Mouse (Mus musculus) midbrain, embryonic 11.5 days (tissue): ENCODE results near the gene Foxp3. TPM values are rescaled to one million over a fixed set of nuclear protein-coding genes. Genes with fewer than 3 reads are reported as not detected.

Source experiments
- ATAC-seq: fragments of 200-750 bp; cut with Nextera tagmentation; 2 replicates; pipeline ENCODE4 v1.8.0; 2017; ENCODE audit warnings: moderate TSS enrichment, moderate library complexity; ENCODE audit not compliant: low FRiP score
- DNase-seq: peaks from one replicate; pipeline ENCODE4 v3.0.0; 2015; ENCODE audit warnings: low spot score; ENCODE audit errors: missing footprints
- H3K27ac ChIP-seq: fragments of 300-500 bp; sonication (generic); 2 replicates; pipeline ENCODE4 v1.5.1; 2014; ENCODE audit warnings: low read depth, low read length
- H3K27me3 ChIP-seq: fragments of 300-500 bp; sonication (generic); 2 replicates; pipeline ENCODE4 v1.6.1; 2014; ENCODE audit warnings: mild to moderate bottlenecking, low read length, moderate library complexity, mixed read lengths; ENCODE audit not compliant: control insufficient read depth, insufficient read depth
- H3K36me3 ChIP-seq: fragments of 300-500 bp; sonication (generic); 2 replicates; pipeline ENCODE4 v1.6.1; 2014; ENCODE audit warnings: mild to moderate bottlenecking, low read length, moderate library complexity, mixed read lengths; ENCODE audit not compliant: control insufficient read depth, insufficient read depth
- H3K4me1 ChIP-seq: fragments of 300-500 bp; sonication (generic); 2 replicates; pipeline ENCODE4 v1.6.1; 2014; ENCODE audit warnings: low read length; ENCODE audit not compliant: control insufficient read depth, insufficient read depth
- H3K4me2 ChIP-seq: fragments of 300-500 bp; sonication (generic); 2 replicates; pipeline ENCODE4 v1.6.1; 2014; ENCODE audit warnings: mild to moderate bottlenecking, moderate library complexity
- H3K4me3 ChIP-seq: fragments of 300-500 bp; sonication (generic); 2 replicates; pipeline ENCODE4 v1.5.1; 2014; ENCODE audit warnings: low read depth, low read length
- H3K9ac ChIP-seq: fragments of 300-500 bp; sonication (generic); 2 replicates; pipeline ENCODE4 v1.6.1; 2014; ENCODE audit warnings: low read length
- H3K9me3 ChIP-seq: fragments of 300-500 bp; sonication (generic); 2 replicates; pipeline ENCODE4 v1.6.1; 2016; ENCODE audit warnings: low read length; ENCODE audit not compliant: control insufficient read depth
- WGBS: fragments of 180-500 bp; shearing (Covaris S2); extraction: QIAGEN DNeasy Blood & Tissue Kit; methylation state at CpG from one replicate; pipeline ENCODE4 v1.1.7; 2014; 5-methylcytosine and 5-hydroxymethylcytosine counted together
- polyA plus RNA-seq: library from polyadenylated mRNA; unstranded; fragments of >200 nt; fragmentation: Nextera tagmentation; extraction: Ambion mirVana; gene quantifications from 2 replicates; pipeline ENCODE4 v1.2.1, GENCODE M21; 2014

The Foxp3 gene
- polyA plus RNA-seq, 1 experiment from 2014 or later = 0.04 TPM

DNA sequence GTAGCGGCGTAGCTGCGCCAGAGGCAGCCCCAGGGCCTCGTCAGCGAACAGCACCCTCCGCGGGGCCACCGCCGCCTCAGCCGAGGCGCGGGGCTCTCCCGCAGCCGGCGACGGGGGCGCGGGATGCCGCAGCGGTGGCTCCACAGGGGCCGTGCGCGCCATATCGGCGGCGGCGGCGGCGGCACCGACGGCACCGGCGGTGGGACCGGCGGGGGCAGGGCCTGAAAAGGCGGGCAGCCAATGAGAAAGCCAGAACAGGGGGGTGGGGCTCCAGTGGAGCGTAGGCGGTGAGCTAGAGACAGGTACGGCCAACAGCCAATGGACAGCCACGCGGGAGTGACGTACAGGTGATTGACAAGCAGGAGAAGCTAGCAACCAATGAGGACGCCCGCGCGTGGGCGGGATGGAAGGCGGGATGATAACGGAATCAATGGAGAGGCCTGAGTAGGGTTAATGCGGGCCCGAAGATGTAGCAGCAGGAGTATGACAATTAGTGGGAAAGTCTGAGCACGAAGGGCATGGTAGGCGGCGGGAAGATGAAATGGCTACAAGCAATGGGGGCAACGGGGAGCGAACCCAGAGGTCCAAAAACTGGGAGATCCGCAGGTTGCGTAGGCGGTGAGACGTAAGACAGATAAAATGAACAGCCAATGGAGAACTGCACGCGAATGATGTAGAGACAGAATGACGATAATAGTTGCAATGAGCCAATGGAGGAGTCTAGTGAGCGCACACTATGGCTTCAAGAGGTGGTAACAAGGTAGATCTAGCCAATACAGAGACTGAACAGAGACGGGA lies 842 bp downstream of the Foxp3 start, which contains the start of gene Ppp1r3f:
Gene Ppp1r3f, minus strand, starts transcription at position 197 of the 798 bp plus-strand sequence.
- H3K4me3 ChIP-seq = peak within 1 kb of the TSS; percentile 50
- DNase-seq = peak; percentile 94
- H3K27ac ChIP-seq = peak within 1 kb of the TSS; percentile 60; the same call in 1 of the 2 replicates
- peaks cover 10% of the 10 kb centered on the region for H3K4me1 ChIP-seq
- no peaks in the 10 kb centered on the region for H3K9me3 ChIP-seq
- peak within 1 kb of the TSS; percentile 79 for H3K9ac ChIP-seq
- no peaks in the 10 kb centered on the region for H3K27me3 ChIP-seq
- ATAC-seq = peak; percentile 99
- 15% methylated on average over 63 of the region's 65 CpGs for WGBS
- H3K4me2 ChIP-seq = peak within 1 kb of the TSS; percentile 62
- H3K36me3 ChIP-seq = no peaks in the 10 kb centered on the region

DNA sequence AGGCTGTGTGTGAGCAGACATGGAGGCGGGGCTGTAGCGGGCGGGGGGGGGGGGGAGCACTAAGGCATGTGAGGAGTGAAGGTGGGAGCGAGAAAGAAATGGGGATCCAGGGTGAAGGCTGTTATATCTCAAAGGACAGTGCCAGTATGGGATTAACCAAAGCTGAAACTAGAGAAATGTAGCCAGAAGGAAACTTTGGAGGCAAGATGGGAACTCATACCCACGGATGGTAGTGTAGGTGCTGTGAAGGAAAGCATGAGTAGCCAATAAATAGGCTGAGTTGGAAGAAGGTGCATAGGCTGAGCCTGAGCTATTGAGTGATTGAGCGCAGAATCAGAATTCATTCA lies 1.4 kb downstream of the Foxp3 start:
- H3K4me3 ChIP-seq = peak overlapping the region; percentile 50
- no peak overlapping the region for H3K27ac ChIP-seq
- H3K4me1 ChIP-seq = peaks cover 10% of the 10 kb centered on the region
- no peak for DNase-seq
- no peaks in the 10 kb centered on the region for H3K36me3 ChIP-seq
- peak overlapping the region; percentile 49 for H3K4me2 ChIP-seq
- no peaks in the 10 kb centered on the region for H3K27me3 ChIP-seq
- ATAC-seq = no peak
- H3K9me3 ChIP-seq = no peaks in the 10 kb centered on the region
- H3K9ac ChIP-seq = peak overlapping the region; percentile 38; the same call in 1 of the 2 replicates
- 18% methylated on average over 5 of the region's 6 CpGs for WGBS

GRCm38 (mm10) chrX:7581151-7581550 lies 7.7 kb downstream of the Foxp3 start:
- no peak overlapping the region for H3K9ac ChIP-seq
- no peak overlapping the region for H3K4me2 ChIP-seq
- no peaks in the 10 kb centered on the region for H3K4me1 ChIP-seq
- H3K27me3 ChIP-seq = no peaks in the 10 kb centered on the region
- H3K36me3 ChIP-seq = no peaks in the 10 kb centered on the region
- DNase-seq = no peak
- WGBS = 89% methylated on average over 2 of the region's 2 CpGs
- no peak for ATAC-seq
- no peak overlapping the region for H3K4me3 ChIP-seq
- no peak overlapping the region for H3K27ac ChIP-seq
- H3K9me3 ChIP-seq = no peaks in the 10 kb centered on the region

DNA sequence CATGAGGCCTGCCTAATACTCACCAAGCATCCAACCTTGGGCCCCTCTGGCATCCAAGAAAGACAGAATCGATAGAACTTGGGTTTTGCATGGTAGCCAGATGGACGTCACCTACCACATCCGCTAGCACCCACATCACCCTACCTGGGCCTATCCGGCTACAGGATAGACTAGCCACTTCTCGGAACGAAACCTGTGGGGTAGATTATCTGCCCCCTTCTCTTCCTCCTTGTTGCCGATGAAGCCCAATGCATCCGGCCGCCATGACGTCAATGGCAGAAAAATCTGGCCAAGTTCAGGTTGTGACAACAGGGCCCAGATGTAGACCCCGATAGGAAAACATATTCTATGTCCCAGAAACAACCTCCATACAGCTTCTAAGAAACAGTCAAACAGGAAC lies 10.4 kb downstream of the Foxp3 start:
- no peaks in the 10 kb centered on the region for H3K9me3 ChIP-seq
- no peak overlapping the region for H3K9ac ChIP-seq
- no peaks in the 10 kb centered on the region for H3K36me3 ChIP-seq
- no peak for ATAC-seq
- no peaks in the 10 kb centered on the region for H3K4me1 ChIP-seq
- no peaks in the 10 kb centered on the region for H3K27me3 ChIP-seq
- DNase-seq = no peak
- no peak overlapping the region for H3K4me3 ChIP-seq
- no peak overlapping the region for H3K4me2 ChIP-seq
- H3K27ac ChIP-seq = no peak overlapping the region
- 94% methylated on average over 11 of the region's 11 CpGs for WGBS

- Histone ChIP-seq H3K4me1 (no peaks in the 10 kb centered on the region), H3K27me3 (no peaks in the 10 kb centered on the region), H3K9me3 (no peaks in the 10 kb centered on the region), H3K4me3 (no peak overlapping the region), H3K27ac (no peak overlapping the region), H3K36me3 (no peaks in the 10 kb centered on the region), H3K4me2 (no peak overlapping the region), H3K9ac (no peak overlapping the region)
- no peak for DNase-seq
- WGBS = 80% methylated on average over 1 of the region's 5 CpGs
- ATAC-seq = no peak
Observed at GRCm38 (mm10) chrX:7586356-7586755, 12.9 kb downstream of the Foxp3 start.

- H3K4me2 ChIP-seq = no peak overlapping the region
- H3K4me3 ChIP-seq = no peak overlapping the region
- no peak for DNase-seq
- no peaks in the 10 kb centered on the region for H3K9me3 ChIP-seq
- WGBS = 92% methylated on average over 9 of the region's 9 CpGs
- ATAC-seq = no peak
- no peak overlapping the region for H3K9ac ChIP-seq
- no peaks in the 10 kb centered on the region for H3K4me1 ChIP-seq
- no peaks in the 10 kb centered on the region for H3K27me3 ChIP-seq
- H3K36me3 ChIP-seq = no peaks in the 10 kb centered on the region
- no peak overlapping the region for H3K27ac ChIP-seq
Observed at GRCm38 (mm10) chrX:7595371-7595770, 21.9 kb downstream of the Foxp3 start.

DNA sequence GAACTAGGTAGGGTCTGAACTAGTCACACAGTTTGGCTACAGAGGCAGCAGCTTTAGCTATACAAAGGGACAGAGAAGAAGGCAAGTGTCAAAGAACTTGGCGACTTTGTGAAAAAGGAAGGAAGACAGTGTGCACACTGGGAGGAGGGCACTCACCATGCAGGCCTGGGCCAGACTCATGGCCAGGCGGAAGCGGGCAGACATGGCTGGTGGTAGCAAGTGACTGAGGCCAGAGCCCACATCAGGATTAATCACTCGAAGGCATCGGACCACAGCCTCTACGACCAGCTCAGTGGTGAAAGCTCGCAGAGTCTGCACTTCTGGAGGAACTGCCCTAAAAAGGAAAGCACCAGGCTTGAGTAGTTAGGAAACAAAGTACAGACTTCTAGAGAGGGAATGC lies 30.6 kb downstream of the Foxp3 start:
- Histone ChIP-seq H3K4me1 (no peaks in the 10 kb centered on the region), H3K4me3 (no peak overlapping the region), H3K36me3 (no peaks in the 10 kb centered on the region), H3K9me3 (no peaks in the 10 kb centered on the region), H3K9ac (no peak overlapping the region), H3K27me3 (no peaks in the 10 kb centered on the region), H3K27ac (no peak overlapping the region), H3K4me2 (no peak overlapping the region)
- 91% methylated on average over 7 of the region's 7 CpGs for WGBS
- no peak for DNase-seq
- no peak for ATAC-seq

GRCm38 (mm10) chrX:7604879-7605574 lies 31.6 kb downstream of the Foxp3 start, which contains the start of gene Ccdc22:
Gene Ccdc22 (minus strand): TSS chrX:7605517.
- ATAC-seq (peak; percentile 94), DNase-seq (peak; percentile 96)
- Histone ChIP-seq H3K27ac (no peak within 1 kb of the TSS), H3K4me1 (no peaks in the 10 kb centered on the region), H3K36me3 (no peaks in the 10 kb centered on the region), H3K27me3 (no peaks in the 10 kb centered on the region), H3K4me2 (peak within 1 kb of the TSS; percentile 46), H3K4me3 (peak within 1 kb of the TSS; percentile 43), H3K9ac (peak within 1 kb of the TSS; percentile 59), H3K9me3 (no peaks in the 10 kb centered on the region)
- 19% methylated on average over 28 of the region's 28 CpGs for WGBS

GRCm38 (mm10) chrX:7605575-7605941 lies 32.1 kb downstream of the Foxp3 start:
- peak; percentile 46 for ATAC-seq
- WGBS = 50% methylated on average over 8 of the region's 8 CpGs
- no peaks in the 10 kb centered on the region for H3K9me3 ChIP-seq

More at GRCm38 (mm10) chrX:7605575-7605941, 32.1 kb downstream of the Foxp3 start:
- Histone ChIP-seq H3K4me3 (no peak overlapping the region), H3K36me3 (no peaks in the 10 kb centered on the region), H3K4me2 (no peak overlapping the region), H3K27me3 (no peaks in the 10 kb centered on the region), H3K9ac (no peak overlapping the region), H3K27ac (no peak overlapping the region), H3K4me1 (no peaks in the 10 kb centered on the region)
- no peak for DNase-seq
